Mouse (Mus musculus): ENCODE measurements around the gene Rufy1. TPM values are rescaled to one million over a fixed set of nuclear protein-coding genes. Genes with fewer than 3 reads are reported as not detected.
A peak's percentile ranks its signal among the peaks of the same experiment; 100 is the strongest.
"Not testable (repeated sequence)": the region's sequence is repeated elsewhere in the genome, so short reads cannot be mapped to it uniquely, and the experiment has no call there.

Rufy1 gene
- polyA plus RNA-seq, 1 experiment from 2014 or later: 33.4 TPM

DNA sequence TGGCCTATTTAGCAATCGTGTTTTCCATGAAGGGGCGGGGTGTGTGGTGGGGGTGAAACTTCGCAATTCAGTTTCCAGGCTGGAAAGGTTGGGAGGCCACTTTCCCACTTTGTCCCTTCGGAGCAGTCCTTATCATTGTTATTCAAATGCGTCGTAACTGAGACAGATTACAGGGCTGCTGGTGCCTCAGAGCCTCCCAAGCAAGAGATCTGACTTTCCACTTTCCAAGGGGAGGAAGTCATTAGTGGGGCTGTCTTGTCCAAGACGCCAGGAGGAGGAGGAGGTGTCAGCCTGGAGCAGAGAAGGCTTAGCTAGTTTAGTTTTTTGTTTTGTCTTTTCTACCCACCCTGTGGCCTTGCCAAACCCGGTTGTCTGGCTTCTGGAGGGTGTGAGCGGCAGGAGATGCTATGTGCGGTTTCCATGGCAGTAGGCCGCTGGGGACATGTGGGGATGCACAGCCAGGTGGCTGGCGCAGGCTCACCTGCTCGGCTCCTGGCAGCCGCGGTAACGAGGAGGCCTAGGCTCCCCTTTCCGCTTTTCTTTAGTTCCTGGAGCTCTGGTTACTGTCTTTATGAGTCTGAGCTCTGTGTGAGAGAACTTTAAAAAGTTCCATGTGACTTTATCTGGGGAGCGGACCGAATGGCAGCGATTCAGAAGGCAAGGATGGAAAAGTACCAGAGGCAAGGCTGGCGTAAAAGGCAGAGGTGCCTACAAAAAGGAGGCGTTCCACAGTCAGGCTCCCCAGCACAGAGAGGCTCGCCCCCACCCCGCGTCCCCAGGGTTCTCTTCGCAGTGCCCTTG, 26.4 kb upstream of the Rufy1 start:
- Histone ChIP-seq H3K9ac (ENCODE audit: low read length) (peak overlapping the region; percentile 38), H3K4me1 (ENCODE audit: control insufficient read depth, insufficient read depth, low read length) (peaks cover 8% of the 10 kb centered on the region), H3K9me3 (replicated peaks; ENCODE audit: control insufficient read depth, low read length) (no peaks in the 10 kb centered on the region), H3K36me3 (ENCODE audit: control insufficient read depth, insufficient read depth) (no peaks in the 10 kb centered on the region), H3K27ac (ENCODE audit: low read length) (peak overlapping the region; percentile 51), H3K4me2 (ENCODE audit: low read depth, low read length) (peak overlapping the region; percentile 55), H3K27me3 (ENCODE audit: control insufficient read depth, insufficient read depth, low read length) (peaks cover 7% of the 10 kb centered on the region; the same call in 1 of the 2 replicates), H3K4me3 (ENCODE audit: low read length) (peak overlapping the region; percentile 21)
- WGBS: 6% methylated on average over 25 of the region's 26 CpGs
- ATAC-seq (replicated peaks; ENCODE audit: extremely low read depth, insufficient read depth, low FRiP score): peak; percentile 45; the same call in 1 of the 2 replicates

- no peak overlapping the region; the same call in 1 of the 2 replicates for H3K4me2 ChIP-seq (ENCODE audit: low read depth, low read length)
- ATAC-seq (replicated peaks; ENCODE audit: extremely low read depth, insufficient read depth, low FRiP score): no peak
- peaks cover 8% of the 10 kb centered on the region for H3K4me1 ChIP-seq (ENCODE audit: control insufficient read depth, insufficient read depth, low read length)
- no peak overlapping the region for H3K27ac ChIP-seq (ENCODE audit: low read length)
- peaks cover 7% of the 10 kb centered on the region; the same call in 1 of the 2 replicates for H3K27me3 ChIP-seq (ENCODE audit: control insufficient read depth, insufficient read depth, low read length)
- no peak overlapping the region for H3K9ac ChIP-seq (ENCODE audit: low read length)
- no peaks in the 10 kb centered on the region for H3K36me3 ChIP-seq (ENCODE audit: control insufficient read depth, insufficient read depth)
- 51% methylated on average over 7 of the region's 7 CpGs for WGBS
- H3K9me3 ChIP-seq (replicated peaks; ENCODE audit: control insufficient read depth, low read length): no peaks in the 10 kb centered on the region
- H3K4me3 ChIP-seq (ENCODE audit: low read length): no peak overlapping the region
These were observed 25.5 kb upstream of the Rufy1 start for GRCm38 (mm10) chr11:50456455-50456854.

- H3K4me1 ChIP-seq (ENCODE audit: control insufficient read depth, insufficient read depth, low read length): peaks cover 8% of the 10 kb centered on the region
- 60% methylated on average over 6 of the region's 6 CpGs for WGBS
These were observed 24.0 kb upstream of the Rufy1 start for GRCm38 (mm10) chr11:50454934-50455333.

GRCm38 (mm10) chr11:50450236-50450635, 19.3 kb upstream of the Rufy1 start:
- H3K27ac ChIP-seq (ENCODE audit: low read length): no peak overlapping the region
- no peak overlapping the region for H3K4me2 ChIP-seq (ENCODE audit: low read depth, low read length)
- H3K36me3 ChIP-seq (ENCODE audit: control insufficient read depth, insufficient read depth): no peaks in the 10 kb centered on the region
- no peaks in the 10 kb centered on the region for H3K9me3 ChIP-seq (replicated peaks; ENCODE audit: control insufficient read depth, low read length)
- H3K9ac ChIP-seq (ENCODE audit: low read length): no peak overlapping the region
- H3K27me3 ChIP-seq (ENCODE audit: control insufficient read depth, insufficient read depth, low read length): no peaks in the 10 kb centered on the region
- no peak for ATAC-seq (replicated peaks; ENCODE audit: extremely low read depth, insufficient read depth, low FRiP score)
- WGBS: 67% methylated on average over 9 of the region's 9 CpGs
- no peaks in the 10 kb centered on the region for H3K4me1 ChIP-seq (ENCODE audit: control insufficient read depth, insufficient read depth, low read length)
- no peak overlapping the region for H3K4me3 ChIP-seq (ENCODE audit: low read length)

More at GRCm38 (mm10) chr11:50454934-50455333, 24.0 kb upstream of the Rufy1 start:
- Histone ChIP-seq H3K27me3 (ENCODE audit: control insufficient read depth, insufficient read depth, low read length) (peaks cover 7% of the 10 kb centered on the region; the same call in 1 of the 2 replicates), H3K4me2 (ENCODE audit: low read depth, low read length) (no peak overlapping the region), H3K9ac (ENCODE audit: low read length) (no peak overlapping the region), H3K27ac (ENCODE audit: low read length) (no peak overlapping the region), H3K9me3 (replicated peaks; ENCODE audit: control insufficient read depth, low read length) (no peaks in the 10 kb centered on the region), H3K4me3 (ENCODE audit: low read length) (no peak overlapping the region), H3K36me3 (ENCODE audit: control insufficient read depth, insufficient read depth) (no peaks in the 10 kb centered on the region)
- no peak for ATAC-seq (replicated peaks; ENCODE audit: extremely low read depth, insufficient read depth, low FRiP score)

GRCm38 (mm10) chr11:50448163-50448562, 17.2 kb upstream of the Rufy1 start:
- H3K4me2 ChIP-seq (ENCODE audit: low read depth, low read length); H3K9ac ChIP-seq (ENCODE audit: low read length); H3K4me1 ChIP-seq (ENCODE audit: control insufficient read depth, insufficient read depth, low read length); H3K9me3 ChIP-seq (replicated peaks; ENCODE audit: control insufficient read depth, low read length); H3K27ac ChIP-seq (ENCODE audit: low read length); ATAC-seq (replicated peaks; ENCODE audit: extremely low read depth, insufficient read depth, low FRiP score); H3K4me3 ChIP-seq (ENCODE audit: low read length); H3K27me3 ChIP-seq (ENCODE audit: control insufficient read depth, insufficient read depth, low read length); H3K36me3 ChIP-seq (ENCODE audit: control insufficient read depth, insufficient read depth): not testable (repeated sequence)
- WGBS: 46% methylated on average over 8 of the region's 8 CpGs

DNA sequence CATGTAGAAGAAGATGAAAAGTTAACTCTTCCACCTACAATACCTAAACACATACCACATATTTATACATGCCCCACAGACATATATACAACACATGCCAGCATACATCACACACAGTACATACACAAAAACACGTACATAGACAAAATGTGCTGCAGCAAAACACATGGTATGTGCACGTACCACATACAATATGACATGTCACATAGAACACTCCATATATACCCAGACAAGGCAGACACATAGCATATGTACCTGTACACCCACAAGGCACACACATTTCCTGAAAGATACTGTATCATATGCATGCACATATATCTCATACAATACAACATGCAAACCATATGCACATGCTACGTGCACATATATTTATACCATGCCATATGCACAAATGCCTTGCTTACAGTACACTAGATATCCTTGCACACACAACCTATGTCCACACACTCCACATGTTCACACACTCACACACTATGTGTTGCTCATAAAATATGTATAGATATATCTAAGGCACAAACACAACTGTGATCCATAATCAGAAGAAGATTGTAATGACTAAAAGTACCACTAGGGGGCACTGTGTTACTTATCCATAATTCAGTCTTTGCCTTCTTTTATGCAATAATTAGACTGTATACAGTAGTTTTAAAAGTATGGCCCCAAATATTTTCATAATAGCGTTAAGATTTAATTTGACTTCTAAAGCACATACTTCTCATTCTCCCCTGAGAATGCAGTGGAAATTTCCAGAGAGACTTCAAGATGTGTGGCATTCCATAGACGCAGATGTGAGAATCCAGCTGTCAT, 12.5 kb upstream of the Rufy1 start:
- no peaks in the 10 kb centered on the region for H3K36me3 ChIP-seq (ENCODE audit: control insufficient read depth, insufficient read depth)
- no peaks in the 10 kb centered on the region for H3K4me1 ChIP-seq (ENCODE audit: control insufficient read depth, insufficient read depth, low read length)
- no peak overlapping the region for H3K4me3 ChIP-seq (ENCODE audit: low read length)
- H3K9ac ChIP-seq (ENCODE audit: low read length): no peak overlapping the region
- no peaks in the 10 kb centered on the region for H3K9me3 ChIP-seq (replicated peaks; ENCODE audit: control insufficient read depth, low read length)
- H3K27me3 ChIP-seq (ENCODE audit: control insufficient read depth, insufficient read depth, low read length): no peaks in the 10 kb centered on the region
- H3K4me2 ChIP-seq (ENCODE audit: low read depth, low read length): no peak overlapping the region
- 69% methylated on average over 5 of the region's 5 CpGs for WGBS
- no peak overlapping the region for H3K27ac ChIP-seq (ENCODE audit: low read length)
- ATAC-seq (replicated peaks; ENCODE audit: extremely low read depth, insufficient read depth, low FRiP score): no peak

GRCm38 (mm10) chr11:50441637-50442036, 10.7 kb upstream of the Rufy1 start:
- H3K4me2 ChIP-seq (ENCODE audit: low read depth, low read length): no peak overlapping the region
- 52% methylated on average over 9 of the region's 9 CpGs for WGBS
- no peak overlapping the region for H3K4me3 ChIP-seq (ENCODE audit: low read length)
- H3K9ac ChIP-seq (ENCODE audit: low read length): no peak overlapping the region
- no peak for ATAC-seq (replicated peaks; ENCODE audit: extremely low read depth, insufficient read depth, low FRiP score)
- H3K27ac ChIP-seq (ENCODE audit: low read length): no peak overlapping the region
- H3K36me3 ChIP-seq (ENCODE audit: control insufficient read depth, insufficient read depth): no peaks in the 10 kb centered on the region
- H3K4me1 ChIP-seq (ENCODE audit: control insufficient read depth, insufficient read depth, low read length): no peaks in the 10 kb centered on the region
- no peaks in the 10 kb centered on the region for H3K9me3 ChIP-seq (replicated peaks; ENCODE audit: control insufficient read depth, low read length)
- no peaks in the 10 kb centered on the region for H3K27me3 ChIP-seq (ENCODE audit: control insufficient read depth, insufficient read depth, low read length)

DNA sequence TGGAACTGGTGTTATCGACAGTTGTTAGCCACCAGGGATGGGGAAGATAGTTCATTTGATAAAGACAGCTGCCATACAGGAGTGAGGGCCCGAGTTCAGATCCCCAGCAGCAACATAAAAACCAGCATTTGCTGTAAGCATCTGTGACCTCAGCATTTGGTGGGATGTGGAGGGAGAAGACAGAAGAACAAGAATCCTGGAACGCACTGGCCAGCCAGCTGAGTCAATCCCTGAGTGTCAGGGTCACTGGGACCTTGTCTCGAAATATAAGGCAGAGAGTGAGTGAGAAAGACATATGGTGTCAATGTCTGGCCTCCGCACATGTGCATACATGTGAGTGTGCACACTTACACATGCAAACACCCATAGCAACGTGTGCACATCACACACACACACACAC, 9.8 kb upstream of the Rufy1 start:
- Histone ChIP-seq H3K27me3 (ENCODE audit: control insufficient read depth, insufficient read depth, low read length) (no peaks in the 10 kb centered on the region), H3K4me1 (ENCODE audit: control insufficient read depth, insufficient read depth, low read length) (no peaks in the 10 kb centered on the region), H3K9me3 (replicated peaks; ENCODE audit: control insufficient read depth, low read length) (no peaks in the 10 kb centered on the region), H3K36me3 (ENCODE audit: control insufficient read depth, insufficient read depth) (no peaks in the 10 kb centered on the region), H3K4me3 (ENCODE audit: low read length) (no peak overlapping the region), H3K9ac (ENCODE audit: low read length) (no peak overlapping the region), H3K27ac (ENCODE audit: low read length) (no peak overlapping the region), H3K4me2 (ENCODE audit: low read depth, low read length) (no peak overlapping the region)
- WGBS: 72% methylated on average over 6 of the region's 6 CpGs
- ATAC-seq (replicated peaks; ENCODE audit: extremely low read depth, insufficient read depth, low FRiP score): no peak

GRCm38 (mm10) chr11:50439857-50440256, 8.9 kb upstream of the Rufy1 start:
- no peak overlapping the region for H3K27ac ChIP-seq (ENCODE audit: low read length)
- WGBS: 59% methylated on average over 8 of the region's 8 CpGs
- no peak overlapping the region for H3K4me2 ChIP-seq (ENCODE audit: low read depth, low read length)
- ATAC-seq (replicated peaks; ENCODE audit: extremely low read depth, insufficient read depth, low FRiP score): no peak
- H3K9ac ChIP-seq (ENCODE audit: low read length): no peak overlapping the region
- H3K4me1 ChIP-seq (ENCODE audit: control insufficient read depth, insufficient read depth, low read length): no peaks in the 10 kb centered on the region
- H3K27me3 ChIP-seq (ENCODE audit: control insufficient read depth, insufficient read depth, low read length): no peaks in the 10 kb centered on the region
- no peaks in the 10 kb centered on the region for H3K36me3 ChIP-seq (ENCODE audit: control insufficient read depth, insufficient read depth)
- H3K4me3 ChIP-seq (ENCODE audit: low read length): no peak overlapping the region
- H3K9me3 ChIP-seq (replicated peaks; ENCODE audit: control insufficient read depth, low read length): no peaks in the 10 kb centered on the region
